Mouse (Mus musculus): Measurements from ENCODE around the gene Hoxa13.

The Hoxa13 gene

DNA sequence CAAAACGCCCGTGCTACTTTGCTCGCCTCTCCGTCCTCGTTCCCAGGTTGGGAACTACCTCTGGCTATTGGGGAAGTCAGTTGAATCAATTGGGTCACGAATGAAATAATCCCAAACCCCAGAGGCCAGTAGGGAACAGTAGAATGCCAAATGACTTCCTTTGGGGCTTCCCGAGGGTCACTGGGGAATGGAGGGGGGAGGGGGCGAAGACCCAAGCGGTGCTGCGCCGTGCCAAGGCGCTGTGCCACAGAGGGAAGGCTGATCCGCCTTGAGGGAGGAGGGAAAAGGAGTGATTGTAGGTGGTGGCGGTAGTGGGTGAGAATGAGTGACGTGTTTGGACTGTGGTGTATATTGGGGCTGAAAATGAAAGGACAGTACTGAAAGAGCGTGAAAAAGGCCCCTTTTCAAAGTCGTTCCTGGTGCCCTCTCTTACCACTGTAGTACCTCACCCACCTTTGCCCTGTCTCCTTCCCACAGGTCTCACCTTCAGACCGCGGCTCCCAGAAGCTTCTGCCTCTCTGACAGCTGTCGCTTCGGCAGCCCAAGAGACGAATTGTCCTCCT lies 48.0 kb downstream of the Hoxa13 start:
- no peak for DNase-seq (ENCODE audit: low spot score in 2 of 2)

DNA sequence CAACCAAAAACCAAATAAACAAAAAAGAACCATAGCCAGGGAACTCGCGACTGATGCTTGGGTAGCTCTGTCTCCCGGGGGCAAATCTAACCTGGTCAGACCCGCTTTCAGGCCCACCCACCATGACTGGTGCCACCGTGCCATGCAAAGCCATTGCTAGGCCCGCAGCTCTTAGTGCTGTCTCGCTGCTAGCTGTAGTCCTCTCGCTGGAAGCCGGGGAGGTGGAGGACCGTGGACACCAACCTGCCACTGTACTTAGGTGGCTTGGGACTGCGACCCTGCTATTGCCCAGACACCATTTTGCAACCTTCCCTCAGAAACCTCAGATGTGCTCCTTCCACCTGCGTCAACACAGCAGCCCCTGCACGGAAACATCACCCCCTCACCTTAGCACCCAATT lies 48.7 kb downstream of the Hoxa13 start:
- no peak for DNase-seq (ENCODE audit: low spot score in 2 of 2)

DNA sequence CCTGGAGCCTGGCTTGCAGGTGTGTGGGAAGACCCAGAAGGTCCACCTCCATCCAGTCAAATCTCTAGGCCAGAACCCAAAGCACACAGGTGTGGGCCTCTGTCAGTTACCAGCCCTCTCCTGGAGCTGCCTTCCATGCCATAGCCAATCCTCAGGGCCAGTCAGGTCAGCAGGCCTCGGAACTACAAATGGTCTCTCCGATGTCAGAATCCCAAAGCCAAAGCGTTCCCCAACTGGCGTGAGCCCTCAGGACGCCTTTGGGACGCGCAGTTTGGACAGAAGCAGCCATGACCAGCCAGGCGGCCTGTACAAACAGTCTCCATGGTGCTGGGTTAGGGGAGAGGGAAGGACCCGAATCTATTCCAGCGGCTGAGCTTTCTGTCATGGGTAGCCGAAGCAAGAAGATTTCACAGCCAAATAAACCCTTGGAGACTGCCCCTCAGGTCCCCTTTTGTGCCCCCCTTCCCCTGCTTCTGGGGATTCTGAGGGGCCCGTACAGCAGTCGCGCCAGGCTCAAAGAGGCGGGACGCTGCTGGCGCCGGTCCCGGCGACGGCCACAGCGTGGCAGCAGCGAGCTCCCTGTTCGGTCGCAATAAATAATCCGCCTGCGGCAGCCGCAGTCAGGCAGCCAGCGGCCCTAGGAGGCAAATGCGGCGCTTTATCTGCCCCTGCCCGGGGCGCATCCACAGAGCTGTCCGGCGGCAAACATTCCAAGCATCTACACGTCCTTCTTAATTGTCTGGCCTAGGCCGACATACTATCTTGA lies 49.3 kb downstream of the Hoxa13 start:
- DNase-seq (ENCODE audit: low spot score in 2 of 2) = peak in 1 of 2 experiments; percentile 75

DNA sequence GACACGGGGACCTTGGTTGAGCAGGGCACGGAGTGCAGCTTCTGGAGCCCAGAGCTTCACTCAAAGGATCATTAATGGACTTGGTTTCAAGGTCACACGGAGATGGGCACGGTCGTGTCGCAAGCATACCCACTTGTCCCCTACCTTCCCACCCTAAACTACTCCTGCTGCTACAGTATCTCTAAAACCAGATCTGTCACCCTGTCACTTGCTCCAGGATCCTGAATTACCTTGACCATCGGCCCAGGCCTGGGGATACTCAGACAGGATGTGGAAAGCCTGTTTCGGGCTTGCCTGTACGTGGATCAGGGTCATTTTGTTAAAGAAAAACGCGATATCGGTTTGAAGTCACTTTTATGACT lies 51.0 kb downstream of the Hoxa13 start:
- DNase-seq (ENCODE audit: low spot score in 2 of 2) = no peak

GRCm38 (mm10) chr6:52208868-52209684 lies 51.6 kb downstream of the Hoxa13 start:
- DNase-seq (ENCODE audit: low spot score in 2 of 2) = no peak

DNA sequence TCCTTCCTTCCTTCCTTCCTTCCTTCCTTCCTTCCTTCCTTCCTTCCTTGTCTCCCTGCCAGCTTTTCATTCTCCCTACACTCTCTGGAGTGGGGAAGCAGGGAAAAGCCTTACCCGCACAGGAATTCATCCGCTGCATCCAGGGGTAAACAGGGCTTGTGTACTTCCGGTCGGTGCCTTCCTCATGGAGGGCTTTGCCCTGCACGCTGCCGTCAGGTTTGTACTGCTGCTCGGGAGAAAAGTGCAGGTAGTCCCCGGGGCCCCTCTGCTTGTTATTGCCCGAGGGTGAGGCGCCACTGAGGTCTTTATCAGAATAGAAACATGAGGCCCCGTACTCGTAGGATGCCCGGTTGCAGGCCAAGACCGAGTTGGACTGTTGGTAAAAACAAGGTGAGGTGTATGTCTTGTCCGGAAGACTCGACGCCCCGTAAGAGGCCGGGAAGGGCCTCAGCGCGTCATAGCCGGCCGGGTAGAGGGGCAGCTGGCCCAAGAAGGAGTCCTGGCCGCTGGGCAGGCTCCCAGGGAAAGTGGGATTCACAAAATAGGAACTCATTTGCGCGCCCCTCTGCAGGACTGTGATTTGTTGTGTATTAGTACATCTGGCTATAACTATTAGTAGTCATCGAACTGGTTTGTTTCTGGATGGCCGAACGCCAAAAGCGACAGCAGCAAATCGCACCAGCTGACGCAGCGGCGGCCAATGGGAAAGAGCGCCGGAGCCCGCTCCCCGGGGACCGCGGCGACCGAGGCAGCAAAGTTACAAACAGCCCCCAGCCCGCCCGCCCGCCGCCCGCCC lies 52.4 kb downstream of the Hoxa13 start, which contains the start of gene Hoxa6:
TSS of gene Hoxa6 (minus strand) at position 651 of the 796 bp plus-strand sequence.
- no peak for DNase-seq (ENCODE audit: low spot score in 2 of 2)

Data from cerebellum, postnatal 4 days (tissue).